28 mouse cellular contexts compared by ENCODE assay signal in genomic region chr13:57604437-57604836, GRCm38 (mm10).
A peak's percentile ranks its signal among the peaks of the same experiment; 100 is the strongest.
DNase-seq lines count a peak whose midpoint lies in the region; ATAC-seq and TF ChIP-seq lines count a peak whose summit lies in the region.
"Had no signal": no experiment of that assay in that cellular context is flagged by ENCODE, and none has a peak within 500 bp of the region (broad histone marks: within the 10 kb centered on the region; RNA-seq: fewer than 3 reads in every experiment).

No protein-coding gene starts in this region.

- peak overlapping the region; percentile 64 for H3K27ac ChIP-seq in hindbrain, embryonic 13.5 days
- no peak overlapping the region for H3K27ac ChIP-seq in hindbrain, embryonic 11.5 days (ENCODE audit: low read depth, low read length)
- no peak overlapping the region for H3K27ac ChIP-seq in liver, embryonic 16.5 days (ENCODE audit: low read length)
- H3K27ac ChIP-seq in lung, postnatal 0 days (ENCODE audit: low read length): no peak overlapping the region
- H3K27ac ChIP-seq: embryonic facial prominence, embryonic 15.5 days; limb, embryonic 12.5 days had no signal

- TF ChIP-seq EP300 in lung, postnatal 0 days (IDR thresholded peaks at IDR 0.05): no peak

- no peak overlapping the region for H3K4me2 ChIP-seq in hindbrain, embryonic 13.5 days
- no peak overlapping the region for H3K4me2 ChIP-seq in hindbrain, embryonic 11.5 days (replicated peaks; ENCODE audit: low read depth, low read length)
- H3K4me2 ChIP-seq in liver, embryonic 16.5 days (ENCODE audit: low read depth, low read length): no peak overlapping the region
- no peak overlapping the region for H3K4me2 ChIP-seq in lung, postnatal 0 days (replicated peaks; ENCODE audit: low read depth, low read length)
- H3K4me2 ChIP-seq: embryonic facial prominence, embryonic 15.5 days; forebrain, embryonic 12.5 days; hindbrain, embryonic 12.5 days; limb, embryonic 12.5 days had no signal

- no peak for DNase-seq in hindbrain, embryonic 11.5 days (ENCODE audit: low spot score)
- peak; percentile 13 for DNase-seq in R1 (ENCODE audit: low read depth, low spot score)
- DNase-seq in c-Kit-negative CD71-positive TER-119-positive erythroid progenitor cells, embryonic 14.5 days (ENCODE audit: low read depth, low spot score): peak; percentile 59
- DNase-seq in lung, postnatal 0 days (ENCODE audit: low spot score): no peak
- no peak for DNase-seq in gastrocnemius, adult 8-10 months (ENCODE audit: low spot score in 2 of 2)
- DNase-seq: adrenal gland, postnatal 25 days; cerebellum, adult 8-10 months; cerebellum, postnatal 25 days; gastrocnemius, postnatal 36 days; heart, adult 18-20 months; heart, postnatal 14 days; kidney, adult 11 months; kidney, postnatal 14 days; lung, adult 18-20 months; lung, postnatal 14 days; midbrain, embryonic 14.5 days; right cerebral cortex, adult 18-20 months; spleen, adult 18-20 months; thymus, postnatal 14 days had no signal

- no peak for ATAC-seq in hindbrain, embryonic 13.5 days (ENCODE audit: low FRiP score)
- ATAC-seq in hindbrain, embryonic 11.5 days (ENCODE audit: low FRiP score): no peak
- ATAC-seq in liver, embryonic 16.5 days (ENCODE audit: low read depth): peak; percentile 47
- ATAC-seq in lung, postnatal 0 days: no peak
- ATAC-seq: CD4-positive, CD25-positive, alpha-beta regulatory T cell, adult 4 months; inflammation-experienced regulatory T-cells, adult 6 months had no signal

- 80% methylated on average over 3 of the region's 3 CpGs for WGBS in hindbrain, embryonic 13.5 days
- 80% methylated on average over 3 of the region's 3 CpGs for WGBS in hindbrain, embryonic 11.5 days
- WGBS in liver, embryonic 16.5 days (ENCODE audit: insufficient replicate concordance): 63% methylated on average over 3 of the region's 3 CpGs
- 69% methylated on average over 3 of the region's 3 CpGs for WGBS in lung, postnatal 0 days

- no peak for TF ChIP-seq CTCF in lung, postnatal 0 days (IDR thresholded peaks at IDR 0.05)

- no peak overlapping the region for H3K9ac ChIP-seq in hindbrain, embryonic 13.5 days
- no peak overlapping the region for H3K9ac ChIP-seq in hindbrain, embryonic 11.5 days (ENCODE audit: low read depth, low read length)
- H3K9ac ChIP-seq in liver, embryonic 16.5 days (ENCODE audit: low read depth, low read length): no peak overlapping the region
- H3K9ac ChIP-seq in lung, postnatal 0 days (replicated peaks; ENCODE audit: low read depth): no peak overlapping the region
- H3K9ac ChIP-seq: embryonic facial prominence, embryonic 15.5 days; forebrain, embryonic 12.5 days; hindbrain, embryonic 12.5 days; limb, embryonic 12.5 days had no signal

- no peak overlapping the region for H3K4me3 ChIP-seq in hindbrain, embryonic 13.5 days
- no peak overlapping the region for H3K4me3 ChIP-seq in hindbrain, embryonic 11.5 days (ENCODE audit: low read depth, low read length)
- no peak overlapping the region for H3K4me3 ChIP-seq in liver, embryonic 16.5 days (ENCODE audit: low read depth, low read length)
- H3K4me3 ChIP-seq in lung, postnatal 0 days (ENCODE audit: low read depth, low read length): no peak overlapping the region
- H3K4me3 ChIP-seq: embryonic facial prominence, embryonic 10.5 days; embryonic facial prominence, embryonic 15.5 days; forebrain, embryonic 12.5 days; hindbrain, embryonic 12.5 days; limb, embryonic 12.5 days had no signal

- H3K9me3 ChIP-seq in hindbrain, embryonic 13.5 days: no peaks in the 10 kb centered on the region
- H3K9me3 ChIP-seq in hindbrain, embryonic 11.5 days (ENCODE audit: control insufficient read depth, low read length): no peaks in the 10 kb centered on the region
- H3K9me3 ChIP-seq in liver, embryonic 16.5 days (replicated peaks; ENCODE audit: control insufficient read depth, low read length): no peaks in the 10 kb centered on the region; the same call in 1 of the 2 replicates
- H3K9me3 ChIP-seq in lung, postnatal 0 days (ENCODE audit: low read length): no peaks in the 10 kb centered on the region
- H3K9me3 ChIP-seq: embryonic facial prominence, embryonic 15.5 days; forebrain, embryonic 12.5 days; limb, embryonic 12.5 days had no signal

- H3K36me3 ChIP-seq in hindbrain, embryonic 13.5 days: no peaks in the 10 kb centered on the region
- H3K36me3 ChIP-seq in hindbrain, embryonic 11.5 days (ENCODE audit: control insufficient read depth, insufficient read depth, low read length): no peaks in the 10 kb centered on the region
- H3K36me3 ChIP-seq in liver, embryonic 16.5 days (ENCODE audit: control insufficient read depth, insufficient read depth): no peaks in the 10 kb centered on the region
- no peaks in the 10 kb centered on the region for H3K36me3 ChIP-seq in lung, postnatal 0 days (ENCODE audit: insufficient read depth, low read length)
- H3K36me3 ChIP-seq: embryonic facial prominence, embryonic 10.5 days; embryonic facial prominence, embryonic 15.5 days; forebrain, embryonic 12.5 days; hindbrain, embryonic 12.5 days; limb, embryonic 12.5 days had no signal

- H3K4me1 ChIP-seq in hindbrain, embryonic 13.5 days (replicated peaks): peaks cover 22% of the 10 kb centered on the region
- H3K4me1 ChIP-seq in hindbrain, embryonic 11.5 days (replicated peaks; ENCODE audit: control insufficient read depth, insufficient read depth, low read length): no peaks in the 10 kb centered on the region
- no peaks in the 10 kb centered on the region for H3K4me1 ChIP-seq in liver, embryonic 16.5 days (ENCODE audit: control insufficient read depth, low read depth, low read length)
- H3K4me1 ChIP-seq in lung, postnatal 0 days (ENCODE audit: insufficient read depth, low read depth, low read length): no peaks in the 10 kb centered on the region
- H3K4me1 ChIP-seq: embryonic facial prominence, embryonic 15.5 days had no signal

- peaks cover 92% of the 10 kb centered on the region for H3K27me3 ChIP-seq in hindbrain, embryonic 13.5 days
- H3K27me3 ChIP-seq in hindbrain, embryonic 11.5 days (ENCODE audit: control insufficient read depth, insufficient read depth, low read length): peaks cover 50% of the 10 kb centered on the region
- no peaks in the 10 kb centered on the region for H3K27me3 ChIP-seq in liver, embryonic 16.5 days (ENCODE audit: control insufficient read depth, insufficient read depth, low read depth, low read length)
- no peaks in the 10 kb centered on the region for H3K27me3 ChIP-seq in lung, postnatal 0 days (replicated peaks; ENCODE audit: insufficient read depth, low read length)
- H3K27me3 ChIP-seq: embryonic facial prominence, embryonic 15.5 days; limb, embryonic 12.5 days had no signal

Comparison
In these comparisons a context has a peak if more than half of its experiments do, and no peak if none do; other contexts are left out.
1. DNase-seq: peak in R1 (single experiment) and c-Kit-negative CD71-positive TER-119-positive erythroid progenitor cells, embryonic 14.5 days (single experiment); none in hindbrain, embryonic 11.5 days (single experiment), lung, postnatal 0 days (single experiment) and gastrocnemius, adult 8-10 months (0 of 2).